Mouse (Mus musculus): ENCODE measurements around the gene Csnk1d.

DNA sequence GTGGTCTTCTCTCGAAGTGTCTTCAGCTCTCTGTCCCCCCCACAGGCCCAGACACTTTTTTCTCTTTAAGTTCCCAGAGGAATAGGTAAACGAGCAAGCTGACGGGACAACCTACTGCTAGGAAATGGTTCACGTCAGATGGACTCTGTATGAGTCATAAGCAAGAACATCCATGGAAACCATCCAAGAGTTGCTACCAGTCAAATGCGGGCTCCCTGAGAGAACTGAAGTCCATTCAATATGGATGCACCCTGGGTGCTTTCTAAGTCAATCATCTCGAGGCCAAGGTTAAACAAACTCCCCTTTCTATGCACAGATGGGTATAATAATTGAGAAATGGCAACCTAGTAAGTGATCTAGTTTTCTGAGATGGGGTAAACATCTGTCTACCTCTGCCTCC is 17.8 kb downstream of the Csnk1d start:
- no peak for TF ChIP-seq POLR2A (IDR thresholded peaks at IDR 0.05; ENCODE audit: borderline replicate concordance, low read depth, low read length)
- TF ChIP-seq CTCF (IDR thresholded peaks at IDR 0.05; ENCODE audit: low read depth, low read length) = no peak
